Mouse (Mus musculus): ENCODE measurements around the gene Rbm44. TPM values are rescaled to one million over a fixed set of nuclear protein-coding genes. Genes with fewer than 3 reads are reported as not detected.

Gene Rbm44
- 0.06 and 0.39 TPM in 2 replicates for polyA plus RNA-seq (2014; fragmentation: Nextera tagmentation; extraction: Ambion mirVana)

DNA sequence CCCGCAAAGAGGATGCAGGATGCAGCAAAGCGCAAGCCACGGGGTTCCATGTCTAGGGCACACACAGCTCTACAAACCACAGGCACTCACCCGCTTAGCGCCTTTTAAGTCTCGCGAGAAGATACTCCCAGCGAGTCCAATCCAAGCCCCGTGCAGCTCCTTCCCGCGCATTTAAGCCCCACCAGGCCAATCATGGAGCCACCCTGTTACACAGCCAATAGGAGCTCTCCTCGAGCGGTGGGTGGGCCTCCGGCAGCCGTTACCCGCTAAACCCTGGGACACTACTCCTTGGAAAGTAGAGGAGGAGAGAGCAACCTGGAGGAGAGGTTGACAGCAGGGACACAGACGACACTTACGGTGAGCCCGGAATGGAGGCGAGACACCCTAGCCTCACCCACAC, at the start of gene Rbm44:
TSS of gene Rbm44 (plus strand) at position 277 of the 400 bp plus-strand sequence.
- no peak for ATAC-seq (ENCODE audit: low read depth)
- WGBS, result 74% methylated on average over 20 of the region's 20 CpGs
- H3K9ac ChIP-seq (replicated peaks; ENCODE audit: low read depth, low read length), result no peak within 1 kb of the TSS
- no peaks in the 10 kb centered on the region for H3K4me1 ChIP-seq (ENCODE audit: control insufficient read depth, insufficient read depth, low read length)
- no peak within 1 kb of the TSS for H3K4me3 ChIP-seq (ENCODE audit: low read depth, low read length)
- H3K27ac ChIP-seq (ENCODE audit: low read depth, low read length), result no peak within 1 kb of the TSS
- H3K36me3 ChIP-seq (ENCODE audit: control insufficient read depth, insufficient read depth, low read length), result no peaks in the 10 kb centered on the region
- H3K4me2 ChIP-seq (ENCODE audit: low read depth, low read length), result no peak within 1 kb of the TSS
- no peaks in the 10 kb centered on the region for H3K27me3 ChIP-seq (ENCODE audit: control insufficient read depth, insufficient read depth, low read length)
- H3K9me3 ChIP-seq (ENCODE audit: control insufficient read depth, low read length), result no peaks in the 10 kb centered on the region

DNA sequence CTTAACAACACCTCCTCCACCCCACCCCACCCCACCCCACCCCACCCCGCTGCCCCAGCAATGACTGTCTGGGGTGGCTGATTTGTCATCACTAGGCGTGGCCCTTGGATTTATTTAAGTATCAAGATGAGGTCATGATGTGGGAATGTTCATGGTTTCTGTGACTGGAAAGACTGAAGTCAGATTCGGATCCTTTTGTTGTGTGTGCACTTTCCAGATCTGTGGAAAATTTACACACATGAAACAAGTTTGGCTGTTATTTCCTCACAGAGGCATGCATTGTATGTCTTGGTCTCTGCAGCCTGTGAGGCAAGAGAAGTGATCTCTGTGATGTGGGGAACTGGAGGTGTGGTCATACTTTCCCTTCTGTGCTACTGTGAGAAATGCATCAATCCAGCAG, 49.6 kb upstream of the Rbm44 start:
- H3K4me1 ChIP-seq (ENCODE audit: control insufficient read depth, insufficient read depth, low read length), result no peaks in the 10 kb centered on the region
- H3K27ac ChIP-seq (ENCODE audit: low read depth, low read length), result no peak overlapping the region
- ATAC-seq (ENCODE audit: low read depth), result no peak
- H3K4me2 ChIP-seq (ENCODE audit: low read depth, low read length), result no peak overlapping the region
- whole genome bisulfite sequencing, result 85% methylated on average over 3 of the region's 3 CpGs
- H3K27me3 ChIP-seq (ENCODE audit: control insufficient read depth, insufficient read depth, low read length), result no peaks in the 10 kb centered on the region
- H3K4me3 ChIP-seq (ENCODE audit: low read depth, low read length), result no peak overlapping the region
- no peak overlapping the region for H3K9ac ChIP-seq (replicated peaks; ENCODE audit: low read depth, low read length)
- H3K36me3 ChIP-seq (ENCODE audit: control insufficient read depth, insufficient read depth, low read length), result no peaks in the 10 kb centered on the region
- H3K9me3 ChIP-seq (ENCODE audit: control insufficient read depth, low read length), result no peaks in the 10 kb centered on the region

DNA sequence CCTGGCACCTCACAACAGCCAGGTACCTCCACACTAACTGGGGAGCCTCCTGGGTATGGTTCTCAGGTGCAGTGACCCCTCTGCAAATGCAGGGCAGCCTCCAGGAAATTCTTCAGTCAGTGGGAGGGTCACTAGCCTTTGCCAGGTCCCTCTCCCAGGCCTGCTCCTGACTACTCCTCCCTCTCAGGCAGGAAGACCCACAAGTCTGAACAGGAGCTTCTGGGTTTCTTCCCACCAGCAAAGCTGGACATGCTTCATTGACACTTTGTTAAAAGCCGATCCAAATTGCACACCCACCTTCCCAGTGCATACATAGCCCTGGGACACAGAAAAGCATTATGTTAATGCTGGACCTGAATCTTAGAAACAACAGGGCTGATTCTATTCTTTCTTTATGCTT, 49.0 kb upstream of the Rbm44 start:
- WGBS, result 74% methylated on average over 1 of the region's 1 CpGs
- Histone ChIP-seq H3K4me2 (ENCODE audit: low read depth, low read length) (no peak overlapping the region), H3K36me3 (ENCODE audit: control insufficient read depth, insufficient read depth, low read length) (no peaks in the 10 kb centered on the region), H3K27me3 (ENCODE audit: control insufficient read depth, insufficient read depth, low read length) (no peaks in the 10 kb centered on the region), H3K27ac (ENCODE audit: low read depth, low read length) (no peak overlapping the region), H3K4me3 (ENCODE audit: low read depth, low read length) (no peak overlapping the region), H3K9ac (replicated peaks; ENCODE audit: low read depth, low read length) (no peak overlapping the region), H3K4me1 (ENCODE audit: control insufficient read depth, insufficient read depth, low read length) (no peaks in the 10 kb centered on the region), H3K9me3 (ENCODE audit: control insufficient read depth, low read length) (no peaks in the 10 kb centered on the region)
- no peak for ATAC-seq (ENCODE audit: low read depth)

DNA sequence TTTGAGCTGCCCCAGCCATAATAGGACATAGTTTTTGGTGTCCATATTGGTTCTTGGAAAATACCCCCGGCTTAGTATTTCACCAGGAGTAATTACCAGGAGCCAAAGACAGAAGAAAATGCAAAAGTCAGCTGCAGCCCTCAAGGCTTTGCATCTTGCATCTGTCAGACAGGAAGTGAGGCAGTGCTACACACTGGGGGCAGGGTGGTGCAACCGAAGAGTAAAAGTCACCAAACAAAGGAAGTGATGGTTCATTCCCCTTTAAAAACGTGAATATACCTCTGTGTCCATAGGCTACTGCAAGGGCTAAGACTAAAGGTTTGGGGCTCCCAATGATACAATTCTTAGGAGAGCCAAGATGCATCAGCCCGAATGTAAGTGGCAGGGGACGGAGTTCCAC, 48.4 kb upstream of the Rbm44 start:
- Histone ChIP-seq H3K4me3 (ENCODE audit: low read depth, low read length) (no peak overlapping the region), H3K9me3 (ENCODE audit: control insufficient read depth, low read length) (no peaks in the 10 kb centered on the region), H3K4me2 (ENCODE audit: low read depth, low read length) (no peak overlapping the region), H3K27ac (ENCODE audit: low read depth, low read length) (no peak overlapping the region), H3K27me3 (ENCODE audit: control insufficient read depth, insufficient read depth, low read length) (no peaks in the 10 kb centered on the region), H3K9ac (replicated peaks; ENCODE audit: low read depth, low read length) (no peak overlapping the region), H3K4me1 (ENCODE audit: control insufficient read depth, insufficient read depth, low read length) (no peaks in the 10 kb centered on the region), H3K36me3 (ENCODE audit: control insufficient read depth, insufficient read depth, low read length) (no peaks in the 10 kb centered on the region)
- ATAC-seq (ENCODE audit: low read depth), result no peak
- 84% methylated on average over 5 of the region's 5 CpGs for WGBS

DNA sequence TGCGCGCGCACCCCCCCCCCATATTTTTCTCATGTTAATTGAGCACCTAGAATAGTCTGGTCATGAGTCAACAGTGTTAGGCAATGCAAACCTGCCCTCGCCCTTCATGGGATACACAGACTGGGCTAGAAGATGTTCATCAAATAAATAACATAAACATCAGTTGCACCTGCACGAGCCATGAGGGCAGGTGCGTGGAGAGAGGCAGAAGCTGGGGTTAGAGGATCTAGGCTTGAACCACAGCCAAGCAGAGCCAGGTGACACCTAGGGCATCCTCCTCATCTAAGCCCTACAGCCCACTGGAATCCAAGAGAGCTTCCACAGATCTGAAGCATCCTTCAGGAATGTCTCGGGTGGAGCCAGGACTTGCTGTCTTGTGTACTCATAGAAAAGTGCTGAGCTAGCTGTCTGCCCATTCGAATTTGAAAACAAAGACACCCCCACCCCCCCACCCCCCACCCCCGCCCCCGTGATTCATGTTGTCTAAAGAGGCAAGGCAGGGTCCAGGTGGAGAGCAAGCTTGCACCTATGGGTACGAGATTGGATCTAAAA, 47.5 kb upstream of the Rbm44 start:
- ATAC-seq (ENCODE audit: low read depth), result no peak
- no peak overlapping the region for H3K4me2 ChIP-seq (ENCODE audit: low read depth, low read length)
- no peak overlapping the region for H3K9ac ChIP-seq (replicated peaks; ENCODE audit: low read depth, low read length)
- H3K27ac ChIP-seq (ENCODE audit: low read depth, low read length), result no peak overlapping the region
- no peaks in the 10 kb centered on the region for H3K9me3 ChIP-seq (ENCODE audit: control insufficient read depth, low read length)
- H3K4me1 ChIP-seq (ENCODE audit: control insufficient read depth, insufficient read depth, low read length), result no peaks in the 10 kb centered on the region
- H3K4me3 ChIP-seq (ENCODE audit: low read depth, low read length), result no peak overlapping the region
- H3K36me3 ChIP-seq (ENCODE audit: control insufficient read depth, insufficient read depth, low read length), result no peaks in the 10 kb centered on the region
- WGBS, result 94% methylated on average over 11 of the region's 11 CpGs
- H3K27me3 ChIP-seq (ENCODE audit: control insufficient read depth, insufficient read depth, low read length), result no peaks in the 10 kb centered on the region

DNA sequence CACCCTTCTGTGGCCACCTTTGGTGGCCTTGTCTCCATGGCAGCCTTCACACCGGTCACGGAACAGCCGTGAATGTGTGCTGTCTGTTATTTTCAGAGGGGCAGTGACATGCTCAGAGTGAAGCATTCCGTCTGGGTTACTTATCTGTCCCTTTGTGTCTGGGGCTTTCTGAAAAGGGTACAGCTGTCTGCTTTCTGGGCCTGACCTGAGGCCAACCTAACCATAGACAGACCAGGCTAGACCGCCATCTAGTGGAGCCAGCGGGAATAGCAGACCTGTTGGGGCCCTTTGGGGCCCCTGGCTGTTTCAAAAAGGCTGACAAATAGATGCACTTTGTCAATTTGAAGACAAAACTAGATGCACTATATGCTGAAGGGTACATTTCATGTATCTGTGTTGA, 46.0 kb upstream of the Rbm44 start:
- ATAC-seq (ENCODE audit: low read depth), result peak; percentile 46; the same call in 1 of the 2 replicates
- WGBS, result 3% methylated on average over 6 of the region's 6 CpGs
- no peak overlapping the region for H3K27ac ChIP-seq (ENCODE audit: low read depth, low read length)

DNA sequence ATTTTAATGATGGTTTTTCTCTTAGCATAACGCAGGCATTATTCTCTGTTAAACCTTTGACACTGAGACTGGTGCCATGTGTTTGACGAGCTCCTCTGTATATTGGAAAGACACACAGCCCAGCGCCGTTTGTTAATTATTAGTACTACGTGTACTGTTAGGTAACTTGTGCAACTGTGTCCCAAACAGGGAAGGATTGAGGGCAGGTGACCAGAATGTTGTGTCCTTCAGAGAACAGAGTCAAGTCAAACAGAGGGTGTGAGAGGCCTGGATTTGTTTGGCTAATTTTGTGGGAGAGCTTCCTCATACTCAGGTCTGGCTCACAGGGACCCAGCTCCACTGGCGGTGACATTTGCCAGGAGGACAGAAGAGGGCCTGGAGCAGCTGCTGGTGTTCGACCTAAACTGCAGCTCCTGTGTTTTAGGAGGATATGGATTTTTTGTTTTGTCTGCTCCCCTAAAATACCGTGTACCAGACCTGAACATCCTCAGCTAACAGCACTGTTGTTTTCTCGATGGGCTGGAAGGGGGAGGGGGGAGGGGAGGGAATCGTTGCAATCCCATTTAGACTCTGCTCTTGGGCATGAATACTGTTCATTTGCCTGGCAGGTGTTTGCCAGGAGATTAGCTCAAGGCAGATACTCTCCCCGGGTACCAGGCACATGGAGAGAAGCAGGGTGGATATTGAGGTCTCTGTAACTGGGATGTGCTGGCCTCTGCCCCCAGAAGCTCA, 43.0 kb upstream of the Rbm44 start:
- no peak overlapping the region for H3K27ac ChIP-seq (ENCODE audit: low read depth, low read length)
- no peak for ATAC-seq (ENCODE audit: low read depth)
- no peak overlapping the region for H3K4me2 ChIP-seq (ENCODE audit: low read depth, low read length)
- no peaks in the 10 kb centered on the region for H3K9me3 ChIP-seq (ENCODE audit: control insufficient read depth, low read length)
- no peaks in the 10 kb centered on the region for H3K36me3 ChIP-seq (ENCODE audit: control insufficient read depth, insufficient read depth, low read length)
- H3K27me3 ChIP-seq (ENCODE audit: control insufficient read depth, insufficient read depth, low read length), result no peaks in the 10 kb centered on the region
- WGBS, result 79% methylated on average over 11 of the region's 11 CpGs
- H3K9ac ChIP-seq (replicated peaks; ENCODE audit: low read depth, low read length), result no peak overlapping the region
- no peak overlapping the region for H3K4me3 ChIP-seq (ENCODE audit: low read depth, low read length)
- H3K4me1 ChIP-seq (ENCODE audit: control insufficient read depth, insufficient read depth, low read length), result no peaks in the 10 kb centered on the region

More for the DNA sequence above, 46.0 kb upstream of the Rbm44 start:
- Histone ChIP-seq H3K4me3 (ENCODE audit: low read depth, low read length) (no peak overlapping the region), H3K9me3 (ENCODE audit: control insufficient read depth, low read length) (no peaks in the 10 kb centered on the region), H3K4me1 (ENCODE audit: control insufficient read depth, insufficient read depth, low read length) (no peaks in the 10 kb centered on the region), H3K27me3 (ENCODE audit: control insufficient read depth, insufficient read depth, low read length) (no peaks in the 10 kb centered on the region), H3K9ac (replicated peaks; ENCODE audit: low read depth, low read length) (no peak overlapping the region), H3K36me3 (ENCODE audit: control insufficient read depth, insufficient read depth, low read length) (no peaks in the 10 kb centered on the region), H3K4me2 (ENCODE audit: low read depth, low read length) (no peak overlapping the region)

DNA sequence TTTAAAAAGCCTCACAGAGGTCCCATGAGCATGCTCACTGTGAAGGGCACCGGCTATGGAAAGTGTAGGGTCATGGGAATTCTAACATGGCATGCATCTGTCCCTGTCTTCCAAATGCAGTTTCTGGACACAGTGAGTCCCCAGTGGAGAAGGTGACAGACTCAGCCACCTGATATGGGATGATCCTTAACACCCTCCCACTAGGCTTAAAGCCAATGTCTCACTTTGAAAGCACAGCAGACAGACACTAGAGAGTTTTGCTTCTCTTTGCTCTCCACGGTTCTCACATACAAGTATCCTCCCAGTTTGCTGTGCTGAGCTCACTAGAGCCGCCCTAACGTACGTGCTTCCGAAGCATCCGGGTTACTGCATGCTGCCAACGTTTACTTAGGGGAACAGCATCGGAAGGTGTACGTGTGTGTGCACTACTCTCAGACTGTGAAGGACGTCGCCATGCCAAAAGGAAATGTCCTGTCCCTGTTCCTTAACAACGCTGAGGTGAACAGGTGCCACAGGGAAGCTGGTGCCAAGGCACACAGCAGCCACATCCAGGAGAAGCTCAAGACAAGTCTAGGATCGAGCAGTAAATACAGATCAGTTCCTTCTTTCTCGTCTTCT, 41.4 kb upstream of the Rbm44 start:
- WGBS, result 93% methylated on average over 15 of the region's 15 CpGs
- no peaks in the 10 kb centered on the region for H3K27me3 ChIP-seq (ENCODE audit: control insufficient read depth, insufficient read depth, low read length)
- H3K27ac ChIP-seq (ENCODE audit: low read depth, low read length), result no peak overlapping the region
- no peak for ATAC-seq (ENCODE audit: low read depth)
- H3K4me3 ChIP-seq (ENCODE audit: low read depth, low read length), result no peak overlapping the region
- H3K9me3 ChIP-seq (ENCODE audit: control insufficient read depth, low read length), result no peaks in the 10 kb centered on the region
- H3K4me2 ChIP-seq (ENCODE audit: low read depth, low read length), result no peak overlapping the region
- peaks cover 6% of the 10 kb centered on the region; the same call in 1 of the 2 replicates for H3K36me3 ChIP-seq (ENCODE audit: control insufficient read depth, insufficient read depth, low read length)
- no peak overlapping the region for H3K9ac ChIP-seq (replicated peaks; ENCODE audit: low read depth, low read length)
- no peaks in the 10 kb centered on the region for H3K4me1 ChIP-seq (ENCODE audit: control insufficient read depth, insufficient read depth, low read length)

DNA sequence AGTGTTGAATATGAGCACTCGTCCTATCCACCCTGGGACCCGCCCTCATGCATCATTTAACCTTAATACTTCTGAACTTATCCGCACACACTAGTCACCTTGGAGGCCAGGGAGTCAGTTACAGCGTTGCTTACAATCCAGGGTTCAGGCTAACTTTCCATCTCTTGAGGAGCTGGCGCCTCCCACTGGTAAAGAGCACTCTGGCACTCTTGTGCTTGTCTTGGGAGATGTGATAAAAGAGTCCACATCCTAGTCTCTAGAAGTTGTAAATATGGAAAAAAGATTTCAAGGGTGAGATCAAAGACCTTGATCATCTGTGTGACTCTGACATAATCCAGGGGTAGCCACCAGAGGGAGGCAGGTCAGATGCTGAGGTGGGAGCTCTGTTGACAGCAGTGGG, 37.3 kb upstream of the Rbm44 start:
- Histone ChIP-seq H3K9ac (replicated peaks; ENCODE audit: low read depth, low read length) (no peak overlapping the region), H3K36me3 (ENCODE audit: control insufficient read depth, insufficient read depth, low read length) (peaks cover 7% of the 10 kb centered on the region; the same call in 1 of the 2 replicates), H3K9me3 (ENCODE audit: control insufficient read depth, low read length) (no peaks in the 10 kb centered on the region), H3K27ac (ENCODE audit: low read depth, low read length) (no peak overlapping the region), H3K4me2 (ENCODE audit: low read depth, low read length) (no peak overlapping the region), H3K4me3 (ENCODE audit: low read depth, low read length) (no peak overlapping the region), H3K27me3 (ENCODE audit: control insufficient read depth, insufficient read depth, low read length) (no peaks in the 10 kb centered on the region), H3K4me1 (ENCODE audit: control insufficient read depth, insufficient read depth, low read length) (no peaks in the 10 kb centered on the region)
- WGBS, result 77% methylated on average over 5 of the region's 5 CpGs
- no peak for ATAC-seq (ENCODE audit: low read depth)
